In the genomic region with DNA sequence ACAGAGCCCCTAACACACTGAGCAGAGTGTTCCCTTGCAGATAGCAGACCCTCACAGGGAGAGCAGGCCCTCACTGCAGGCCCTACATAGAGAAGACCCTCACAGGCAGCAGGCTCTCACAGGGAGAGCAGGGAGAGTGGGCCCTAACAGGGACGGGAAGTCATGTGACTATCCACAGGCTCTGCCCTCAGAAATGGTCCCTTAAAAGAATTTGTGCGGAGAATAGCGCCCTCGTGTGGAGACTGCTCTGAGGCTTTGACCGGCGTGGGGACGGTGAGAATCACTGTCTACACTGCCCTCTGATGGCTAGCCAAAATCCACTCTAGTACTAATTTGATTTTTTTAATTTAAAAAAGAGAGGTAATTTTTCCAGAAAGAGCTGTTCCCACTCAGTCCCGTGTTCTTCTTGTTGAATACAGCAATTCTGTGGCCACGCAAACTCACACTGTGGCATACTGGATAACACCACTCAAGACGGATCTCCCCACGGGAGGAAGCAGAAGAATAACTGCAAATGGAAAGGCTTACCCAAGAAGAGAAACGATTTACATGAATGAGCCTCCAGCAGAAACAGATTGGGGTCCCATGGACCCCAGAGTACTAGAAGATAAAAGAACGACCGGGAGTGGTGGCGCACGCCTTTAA, we compare ENCODE assay signal across 9 mouse cellular contexts. TPM values are rescaled to one million over a fixed set of nuclear protein-coding genes. Genes with fewer than 3 reads are reported as not detected.
A peak's percentile ranks its signal among the peaks of the same experiment; 100 is the strongest.
DNase-seq lines count a peak whose midpoint lies in the region; ATAC-seq lines count a peak whose summit lies in the region.
"Had no signal": no experiment of that assay in that cellular context is flagged by ENCODE, and none has a peak within 500 bp of the region (broad histone marks: within the 10 kb centered on the region; RNA-seq: fewer than 3 reads in every experiment).

No protein-coding gene starts in this region.

- peak; percentile 90 for ATAC-seq in forebrain, embryonic 11.5 days (replicated peaks; ENCODE audit: low FRiP score)
- ATAC-seq in heart, embryonic 16.5 days (replicated peaks; ENCODE audit: extremely low read depth, insufficient read depth, low FRiP score) = peak; percentile 70
- ATAC-seq in liver, embryonic 13.5 days (ENCODE audit: low read depth) = peak; percentile 83
- ATAC-seq in neural tube, embryonic 11.5 days (ENCODE audit: insufficient read depth, low FRiP score, low TSS enrichment) = peak; percentile 91
- peak; percentile 84; the same call in 1 of the 2 replicates for ATAC-seq in stomach, embryonic 16.5 days (ENCODE audit: insufficient read depth, low FRiP score)

- DNase-seq in CD4-positive, CD25-positive, alpha-beta regulatory T cell, adult 2 months (ENCODE audit: low read depth, low spot score) = peak; percentile 90
- peak; percentile 83 for DNase-seq in c-Kit-negative CD71-positive TER-119-positive erythroid progenitor cells, embryonic 14.5 days (ENCODE audit: low read depth, low spot score)
- peak; percentile 93 for DNase-seq in forebrain, embryonic 11.5 days (ENCODE audit: low spot score)
- peak; percentile 78 to 88 for DNase-seq in kidney, postnatal 25 days
- peak; percentile 70 for DNase-seq in liver, embryonic 13.5 days
- peak; percentile 92 for DNase-seq in neural tube, embryonic 11.5 days (ENCODE audit: low spot score)

- 39% methylated on average over 16 of the region's 16 CpGs for WGBS in forebrain, embryonic 11.5 days
- whole genome bisulfite sequencing in heart, embryonic 16.5 days = 37% methylated on average over 16 of the region's 16 CpGs
- WGBS in liver, embryonic 13.5 days (ENCODE audit: insufficient replicate concordance) = 37% methylated on average over 16 of the region's 16 CpGs
- WGBS in neural tube, embryonic 11.5 days = 42% methylated on average over 16 of the region's 16 CpGs
- WGBS in stomach, embryonic 16.5 days = 42% methylated on average over 16 of the region's 16 CpGs

- H3K27ac ChIP-seq in forebrain, embryonic 11.5 days (ENCODE audit: low read depth, low read length) = no peak overlapping the region
- H3K27ac ChIP-seq in heart, embryonic 16.5 days (ENCODE audit: low read length) = no peak overlapping the region; the same call in 1 of the 2 replicates
- H3K27ac ChIP-seq in liver, embryonic 13.5 days = no peak overlapping the region
- H3K27ac ChIP-seq in neural tube, embryonic 11.5 days (ENCODE audit: low read depth, low read length) = no peak overlapping the region
- H3K27ac ChIP-seq in stomach, embryonic 16.5 days (ENCODE audit: low read length) = no peak overlapping the region
- H3K27ac ChIP-seq: embryonic facial prominence, embryonic 15.5 days had no signal

- no peaks in the 10 kb centered on the region for H3K9me3 ChIP-seq in forebrain, embryonic 11.5 days (ENCODE audit: control insufficient read depth, low read length)
- no peaks in the 10 kb centered on the region for H3K9me3 ChIP-seq in heart, embryonic 16.5 days (replicated peaks; ENCODE audit: control insufficient read depth, low read length)
- no peaks in the 10 kb centered on the region for H3K9me3 ChIP-seq in liver, embryonic 13.5 days (replicated peaks)
- H3K9me3 ChIP-seq in neural tube, embryonic 11.5 days (ENCODE audit: control insufficient read depth, low read length) = no peaks in the 10 kb centered on the region
- no peaks in the 10 kb centered on the region for H3K9me3 ChIP-seq in stomach, embryonic 16.5 days (replicated peaks; ENCODE audit: control insufficient read depth, low read length)
- H3K9me3 ChIP-seq: embryonic facial prominence, embryonic 15.5 days had no signal

- no peak overlapping the region for H3K4me3 ChIP-seq in forebrain, embryonic 11.5 days (ENCODE audit: low read depth, low read length)
- no peak overlapping the region for H3K4me3 ChIP-seq in heart, embryonic 16.5 days (ENCODE audit: low read length)
- no peak overlapping the region for H3K4me3 ChIP-seq in liver, embryonic 13.5 days (replicated peaks)
- no peak overlapping the region for H3K4me3 ChIP-seq in neural tube, embryonic 11.5 days (ENCODE audit: low read depth, low read length)
- H3K4me3 ChIP-seq in stomach, embryonic 16.5 days (replicated peaks; ENCODE audit: low read length) = no peak overlapping the region
- H3K4me3 ChIP-seq: embryonic facial prominence, embryonic 15.5 days had no signal

- H3K9ac ChIP-seq in forebrain, embryonic 11.5 days (ENCODE audit: low read length) = peak overlapping the region; percentile 17; the same call in 1 of the 2 replicates
- peak overlapping the region; percentile 46 for H3K9ac ChIP-seq in heart, embryonic 16.5 days (ENCODE audit: low read length)
- H3K9ac ChIP-seq in liver, embryonic 13.5 days = no peak overlapping the region; the same call in 1 of the 2 replicates
- peak overlapping the region; percentile 46; the same call in 1 of the 2 replicates for H3K9ac ChIP-seq in neural tube, embryonic 11.5 days (ENCODE audit: low read length)
- peak overlapping the region; percentile 47; the same call in 1 of the 2 replicates for H3K9ac ChIP-seq in stomach, embryonic 16.5 days (ENCODE audit: low read length)
- H3K9ac ChIP-seq: embryonic facial prominence, embryonic 15.5 days had no signal

- H3K4me2 ChIP-seq in forebrain, embryonic 11.5 days (ENCODE audit: low read depth, low read length, severe bottlenecking) = no peak overlapping the region
- peak overlapping the region; percentile 37 for H3K4me2 ChIP-seq in heart, embryonic 16.5 days (ENCODE audit: low read depth, low read length)
- 0 out of 2 replicates have a peak overlapping the region, but pooled peaks have one; percentile 29 for H3K4me2 ChIP-seq in liver, embryonic 13.5 days
- H3K4me2 ChIP-seq in neural tube, embryonic 11.5 days (ENCODE audit: low read depth) = no peak overlapping the region
- H3K4me2 ChIP-seq in stomach, embryonic 16.5 days (ENCODE audit: low read depth, low read length) = no peak overlapping the region
- H3K4me2 ChIP-seq: embryonic facial prominence, embryonic 15.5 days had no signal

- H3K27me3 ChIP-seq in forebrain, embryonic 11.5 days (ENCODE audit: control insufficient read depth, insufficient read depth, low read length) = no peaks in the 10 kb centered on the region
- no peaks in the 10 kb centered on the region for H3K27me3 ChIP-seq in heart, embryonic 16.5 days (ENCODE audit: control insufficient read depth, insufficient read depth, low read length)
- no peaks in the 10 kb centered on the region for H3K27me3 ChIP-seq in liver, embryonic 13.5 days
- H3K27me3 ChIP-seq in neural tube, embryonic 11.5 days (ENCODE audit: control insufficient read depth, insufficient read depth, low read length) = no peaks in the 10 kb centered on the region
- H3K27me3 ChIP-seq in stomach, embryonic 16.5 days (ENCODE audit: control insufficient read depth, insufficient read depth, low read length) = no peaks in the 10 kb centered on the region
- H3K27me3 ChIP-seq: embryonic facial prominence, embryonic 15.5 days had no signal

- H3K4me1 ChIP-seq in forebrain, embryonic 11.5 days (replicated peaks; ENCODE audit: control insufficient read depth, insufficient read depth, low read length) = no peaks in the 10 kb centered on the region
- peaks cover 21% of the 10 kb centered on the region for H3K4me1 ChIP-seq in heart, embryonic 16.5 days (ENCODE audit: control insufficient read depth, insufficient read depth, low read length)
- peaks cover 6% of the 10 kb centered on the region for H3K4me1 ChIP-seq in liver, embryonic 13.5 days (replicated peaks)
- H3K4me1 ChIP-seq in neural tube, embryonic 11.5 days (ENCODE audit: control insufficient read depth, insufficient read depth, low read length) = no peaks in the 10 kb centered on the region; the same call in 1 of the 2 replicates
- peaks cover 20% of the 10 kb centered on the region for H3K4me1 ChIP-seq in stomach, embryonic 16.5 days (ENCODE audit: control insufficient read depth, insufficient read depth, low read length)

- no peaks in the 10 kb centered on the region for H3K36me3 ChIP-seq in forebrain, embryonic 11.5 days (ENCODE audit: control insufficient read depth, insufficient read depth, low read length)
- H3K36me3 ChIP-seq in heart, embryonic 16.5 days (ENCODE audit: control insufficient read depth, insufficient read depth) = peaks cover 13% of the 10 kb centered on the region
- H3K36me3 ChIP-seq in liver, embryonic 13.5 days = no peaks in the 10 kb centered on the region
- no peaks in the 10 kb centered on the region for H3K36me3 ChIP-seq in neural tube, embryonic 11.5 days (ENCODE audit: control insufficient read depth, insufficient read depth, low read length)
- no peaks in the 10 kb centered on the region for H3K36me3 ChIP-seq in stomach, embryonic 16.5 days (ENCODE audit: control insufficient read depth, insufficient read depth, low read length)
- H3K36me3 ChIP-seq: embryonic facial prominence, embryonic 15.5 days had no signal

RNA-seq across cellular contexts. Expression of gene Fig4, which starts 14.2 kb away (rescaled TPM):
- 18.5 and 18.9 TPM in 2 replicates for polyA plus RNA-seq in forebrain, embryonic 11.5 days (2014; fragmentation: Nextera tagmentation; extraction: Ambion mirVana)
- 63.5 and 65.9 TPM in 2 replicates for polyA plus RNA-seq in heart, embryonic 16.5 days (2015; fragmentation: Nextera tagmentation; extraction: Ambion mirVana)
- 9.9 and 11.4 TPM in 2 replicates for polyA plus RNA-seq in liver, embryonic 13.5 days (2015; fragmentation: Nextera tagmentation; extraction: Ambion mirVana)
- 25.2 and 29.6 TPM in 2 replicates for polyA plus RNA-seq in neural tube, embryonic 11.5 days (2014; fragmentation: Nextera tagmentation; extraction: Ambion mirVana)
- 14.9 and 15.4 TPM in 2 replicates for polyA plus RNA-seq in stomach, embryonic 16.5 days (2015; fragmentation: Nextera tagmentation; extraction: Ambion mirVana)

RNA-seq across cellular contexts. Expression of gene Ak9, which starts 14.9 kb away (rescaled TPM):
- 0.05 TPM in 1 of 2 replicates, not detected in the other for polyA plus RNA-seq in forebrain, embryonic 11.5 days (2014; fragmentation: Nextera tagmentation; extraction: Ambion mirVana)
- polyA plus RNA-seq in heart, embryonic 16.5 days (2015; fragmentation: Nextera tagmentation; extraction: Ambion mirVana) = 0.25 and 0.26 TPM in 2 replicates
- not detected in 2 replicates for polyA plus RNA-seq in liver, embryonic 13.5 days (2015; fragmentation: Nextera tagmentation; extraction: Ambion mirVana)
- polyA plus RNA-seq in neural tube, embryonic 11.5 days (2014; fragmentation: Nextera tagmentation; extraction: Ambion mirVana) = not detected in 2 replicates
- not detected in 2 replicates for polyA plus RNA-seq in stomach, embryonic 16.5 days (2015; fragmentation: Nextera tagmentation; extraction: Ambion mirVana)

Comparison
In these comparisons a context has a peak if more than half of its experiments do, and no peak if none do; other contexts are left out.
1. H3K4me2 ChIP-seq: peak in heart, embryonic 16.5 days (single experiment) and liver, embryonic 13.5 days (single experiment); none in forebrain, embryonic 11.5 days (single experiment), neural tube, embryonic 11.5 days (single experiment) and stomach, embryonic 16.5 days (single experiment).
2. Peak in every context shown above with its lines, with median percentiles within 50 percentile points of each other: DNase-seq and ATAC-seq.